Mouse (Mus musculus) kidney, postnatal 0 days (tissue): ENCODE results near the gene Smarca4. TPM values are rescaled to one million over a fixed set of nuclear protein-coding genes. Genes with fewer than 3 reads are reported as not detected.

Experiments
- ATAC-seq: fragments of 200-750 bp; cut with Nextera tagmentation; replicated peaks from 2 replicates; pipeline ENCODE4 v1.8.0; 2017; ENCODE audit warnings: low read depth, moderate number of reproducible peaks, moderate TSS enrichment, moderate library complexity; ENCODE audit not compliant: low FRiP score
- DNase-seq: peaks from one replicate; pipeline ENCODE4 v3.0.0-alpha.2; 2016; ENCODE audit warnings: low spot score
- H3K27ac ChIP-seq: fragments of 300-500 bp; sonication (generic); 2 replicates; pipeline ENCODE4 v1.5.1; 2014; ENCODE audit warnings: mild to moderate bottlenecking
- H3K27me3 ChIP-seq: fragments of 300-500 bp; sonication (generic); 2 replicates; pipeline ENCODE4 v1.6.1; 2014; ENCODE audit warnings: low read length, mixed read lengths; ENCODE audit not compliant: insufficient read depth
- H3K36me3 ChIP-seq: fragments of 300-500 bp; sonication (generic); 2 replicates; pipeline ENCODE4 v1.6.1; 2014; ENCODE audit warnings: low read length, mixed read lengths; ENCODE audit not compliant: insufficient read depth
- H3K4me1 ChIP-seq: fragments of 300-500 bp; sonication (generic); replicated peaks from 2 replicates; pipeline ENCODE4 v1.6.1; 2014; ENCODE audit warnings: antibody characterized with exemption, low read length, mixed read lengths; ENCODE audit not compliant: insufficient read depth
- H3K4me2 ChIP-seq: fragments of 300-500 bp; sonication (generic); 2 replicates; pipeline ENCODE4 v1.6.1; 2014; ENCODE audit warnings: mild to moderate bottlenecking, low read length, moderate library complexity, mixed read lengths
- H3K4me3 ChIP-seq: fragments of 300-500 bp; sonication (generic); replicated peaks from 2 replicates; pipeline ENCODE4 v1.5.1; 2014; ENCODE audit warnings: low read depth, low read length
- H3K9ac ChIP-seq: fragments of 300-500 bp; sonication (generic); 2 replicates; pipeline ENCODE4 v1.6.1; 2014; ENCODE audit warnings: low read depth, low read length
- H3K9me3 ChIP-seq: fragments of 300-500 bp; sonication (generic); replicated peaks from 2 replicates; pipeline ENCODE4 v1.6.1; 2016; ENCODE audit warnings: low read length, inconsistent platforms, mixed read lengths
- CTCF ChIP-seq: IDR thresholded peaks from 2 replicates; pipeline ENCODE4 v1.5.1; 2016; ENCODE audit warnings: antibody characterized with exemption, low read depth, mild to moderate bottlenecking, moderate library complexity
- WGBS: fragments of 180-500 bp; shearing (Covaris S2); extraction: QIAGEN DNeasy Blood & Tissue Kit; methylation state at CpG from one replicate; pipeline ENCODE4 v1.1.7; 2014; 5-methylcytosine and 5-hydroxymethylcytosine counted together
- polyA plus RNA-seq: library from polyadenylated mRNA; unstranded; fragments of >200 nt; fragmentation: Nextera tagmentation; extraction: Ambion mirVana; gene quantifications from 2 replicates; pipeline ENCODE4 v1.2.1, GENCODE M21; 2015

Smarca4 gene
- polyA plus RNA-seq, 1 experiment from 2014 or later, result 41.7 TPM

GRCm38 (mm10) chr9:21668946-21669345, 53.0 kb downstream of the Smarca4 start:
- Histone ChIP-seq H3K9me3 (no peaks in the 10 kb centered on the region), H3K9ac (no peak overlapping the region), H3K4me1 (no peaks in the 10 kb centered on the region), H3K27ac (no peak overlapping the region), H3K4me3 (no peak overlapping the region), H3K27me3 (no peaks in the 10 kb centered on the region), H3K36me3 (peaks cover 98% of the 10 kb centered on the region), H3K4me2 (no peak overlapping the region)
- ATAC-seq (no peak), DNase-seq (no peak)
- TF ChIP-seq CTCF, result no peak
- 91% methylated on average over 7 of the region's 7 CpGs for WGBS

GRCm38 (mm10) chr9:21670354-21670753, 54.4 kb downstream of the Smarca4 start:
- TF ChIP-seq CTCF, result no peak
- Histone ChIP-seq H3K4me2 (no peak overlapping the region), H3K4me3 (no peak overlapping the region), H3K27ac (no peak overlapping the region), H3K9ac (no peak overlapping the region), H3K27me3 (no peaks in the 10 kb centered on the region), H3K4me1 (no peaks in the 10 kb centered on the region), H3K36me3 (peaks cover 100% of the 10 kb centered on the region), H3K9me3 (no peaks in the 10 kb centered on the region)
- 91% methylated on average over 6 of the region's 6 CpGs for WGBS
- no peak for DNase-seq
- ATAC-seq, result no peak

GRCm38 (mm10) chr9:21671753-21672152, 55.8 kb downstream of the Smarca4 start:
- Histone ChIP-seq H3K4me3 (no peak overlapping the region), H3K9me3 (no peaks in the 10 kb centered on the region), H3K27ac (no peak overlapping the region), H3K9ac (no peak overlapping the region), H3K4me2 (no peak overlapping the region), H3K27me3 (no peaks in the 10 kb centered on the region), H3K4me1 (no peaks in the 10 kb centered on the region), H3K36me3 (peaks cover 100% of the 10 kb centered on the region)
- no peak for DNase-seq
- no peak for TF ChIP-seq CTCF
- 89% methylated on average over 5 of the region's 5 CpGs for WGBS
- no peak for ATAC-seq

- ATAC-seq (no peak), DNase-seq (no peak)
- peaks cover 81% of the 10 kb centered on the region for H3K36me3 ChIP-seq
- whole genome bisulfite sequencing, result 96% methylated on average over 17 of the region's 17 CpGs
- H3K27me3 ChIP-seq, result no peaks in the 10 kb centered on the region
- H3K4me3 ChIP-seq, result no peak overlapping the region
- no peak for TF ChIP-seq CTCF
- H3K4me2 ChIP-seq, result no peak overlapping the region
- H3K9me3 ChIP-seq, result no peaks in the 10 kb centered on the region
- no peak overlapping the region for H3K9ac ChIP-seq
- no peak overlapping the region for H3K27ac ChIP-seq
- H3K4me1 ChIP-seq, result no peaks in the 10 kb centered on the region
Observed at GRCm38 (mm10) chr9:21677706-21678105, 61.7 kb downstream of the Smarca4 start.

- Histone ChIP-seq H3K36me3 (peaks cover 77% of the 10 kb centered on the region), H3K27me3 (no peaks in the 10 kb centered on the region), H3K4me1 (no peaks in the 10 kb centered on the region), H3K27ac (no peak overlapping the region), H3K4me3 (no peak overlapping the region), H3K4me2 (no peak overlapping the region), H3K9me3 (no peaks in the 10 kb centered on the region), H3K9ac (no peak overlapping the region)
- TF ChIP-seq CTCF, result no peak
- 83% methylated on average over 4 of the region's 4 CpGs for WGBS
- no peak for DNase-seq
- ATAC-seq, result no peak
Observed at GRCm38 (mm10) chr9:21680448-21680847, 64.5 kb downstream of the Smarca4 start.

GRCm38 (mm10) chr9:21682827-21683226, 66.9 kb downstream of the Smarca4 start:
- Histone ChIP-seq H3K4me3 (no peak overlapping the region), H3K27me3 (no peaks in the 10 kb centered on the region), H3K4me2 (no peak overlapping the region), H3K27ac (no peak overlapping the region), H3K9me3 (no peaks in the 10 kb centered on the region), H3K9ac (no peak overlapping the region), H3K4me1 (no peaks in the 10 kb centered on the region), H3K36me3 (peaks cover 71% of the 10 kb centered on the region)
- TF ChIP-seq CTCF, result peak; percentile 61
- ATAC-seq (no peak), DNase-seq (no peak)
- WGBS, result 83% methylated on average over 4 of the region's 4 CpGs

GRCm38 (mm10) chr9:21683897-21684296, 67.9 kb downstream of the Smarca4 start:
- no peak for TF ChIP-seq CTCF

More at GRCm38 (mm10) chr9:21683897-21684296, 67.9 kb downstream of the Smarca4 start:
- Histone ChIP-seq H3K4me2 (no peak overlapping the region), H3K9me3 (no peaks in the 10 kb centered on the region), H3K4me1 (no peaks in the 10 kb centered on the region), H3K4me3 (no peak overlapping the region), H3K27ac (no peak overlapping the region), H3K27me3 (no peaks in the 10 kb centered on the region), H3K9ac (no peak overlapping the region), H3K36me3 (peaks cover 71% of the 10 kb centered on the region)
- no peak for ATAC-seq
- DNase-seq, result no peak
- 78% methylated on average over 3 of the region's 3 CpGs for WGBS
